Mouse (Mus musculus): ENCODE results near the gene Src.

GRCm38 (mm10) chr2:157486981-157487656, 68.9 kb downstream of the Src start:
- no peak for TF ChIP-seq CTCF (IDR thresholded peaks at IDR 0.05; ENCODE audit: low read depth, low read length)
- no peak for TF ChIP-seq POLR2A (IDR thresholded peaks at IDR 0.05; ENCODE audit: extremely low read depth, insufficient read depth, low read length)
